Mouse (Mus musculus): ENCODE data around the gene Crocc2. TPM values are rescaled to one million over a fixed set of nuclear protein-coding genes. Genes with fewer than 3 reads are reported as not detected.
"Not testable (repeated sequence)": the region's sequence is repeated elsewhere in the genome, so short reads cannot be mapped to it uniquely, and the experiment has no call there.

Crocc2 gene
- polyA plus RNA-seq, 1 experiment from 2014 or later = 3.7 TPM

- peak; percentile 94 for DNase-seq
- 2% methylated on average over 44 of the region's 44 CpGs for WGBS
- H3K9ac ChIP-seq = peak overlapping the region; percentile 32; the same call in 1 of the 2 replicates
- H3K4me2 ChIP-seq = peak overlapping the region; percentile 63
- peak overlapping the region; percentile 26 for H3K4me3 ChIP-seq (ENCODE audit: low read depth, low read length)
- H3K27me3 ChIP-seq (ENCODE audit: insufficient read depth, low read length) = no peaks in the 10 kb centered on the region
- H3K36me3 ChIP-seq (ENCODE audit: insufficient read depth) = no peaks in the 10 kb centered on the region
- H3K4me1 ChIP-seq (ENCODE audit: insufficient read depth) = peaks cover 16% of the 10 kb centered on the region
- no peak for TF ChIP-seq CTCF (IDR thresholded peaks at IDR 0.05; ENCODE audit: low read depth)
- H3K9me3 ChIP-seq (ENCODE audit: low read depth, low read length) = no peaks in the 10 kb centered on the region
- peak; percentile 92 for ATAC-seq (ENCODE audit: insufficient read depth)
- H3K27ac ChIP-seq (ENCODE audit: low read depth) = peak overlapping the region; percentile 96
These were observed 8.2 kb downstream of the Crocc2 start for GRCm38 (mm10) chr1:93176525-93177332.

GRCm38 (mm10) chr1:93182281-93182680 is 13.8 kb downstream of the Crocc2 start:
- Histone ChIP-seq H3K36me3 (ENCODE audit: insufficient read depth) (no peaks in the 10 kb centered on the region), H3K9me3 (ENCODE audit: low read depth, low read length) (no peaks in the 10 kb centered on the region), H3K4me3 (ENCODE audit: low read depth, low read length) (no peak overlapping the region), H3K9ac (no peak overlapping the region), H3K4me2 (no peak overlapping the region), H3K27ac (ENCODE audit: low read depth) (no peak overlapping the region), H3K27me3 (ENCODE audit: insufficient read depth, low read length) (no peaks in the 10 kb centered on the region), H3K4me1 (ENCODE audit: insufficient read depth) (peaks cover 6% of the 10 kb centered on the region)
- no peak for TF ChIP-seq CTCF (IDR thresholded peaks at IDR 0.05; ENCODE audit: low read depth)
- no peak for DNase-seq
- ATAC-seq (ENCODE audit: insufficient read depth) = no peak
- 87% methylated on average over 7 of the region's 7 CpGs for WGBS

GRCm38 (mm10) chr1:93184071-93184828 is 15.7 kb downstream of the Crocc2 start:
- no peak for TF ChIP-seq CTCF (IDR thresholded peaks at IDR 0.05; ENCODE audit: low read depth)
- H3K9me3 ChIP-seq (ENCODE audit: low read depth, low read length) = no peaks in the 10 kb centered on the region
- WGBS = 76% methylated on average over 14 of the region's 14 CpGs
- H3K4me1 ChIP-seq (ENCODE audit: insufficient read depth) = no peaks in the 10 kb centered on the region
- ATAC-seq (ENCODE audit: insufficient read depth) = no peak
- H3K36me3 ChIP-seq (ENCODE audit: insufficient read depth) = no peaks in the 10 kb centered on the region
- H3K4me3 ChIP-seq (ENCODE audit: low read depth, low read length) = no peak overlapping the region
- no peak overlapping the region for H3K4me2 ChIP-seq
- no peak overlapping the region for H3K9ac ChIP-seq
- no peak overlapping the region for H3K27ac ChIP-seq (ENCODE audit: low read depth)
- DNase-seq = no peak
- no peaks in the 10 kb centered on the region for H3K27me3 ChIP-seq (ENCODE audit: insufficient read depth, low read length)

GRCm38 (mm10) chr1:93190726-93191305 is 22.3 kb downstream of the Crocc2 start:
- Histone ChIP-seq H3K4me2 (no peak overlapping the region), H3K9me3 (ENCODE audit: low read depth, low read length) (no peaks in the 10 kb centered on the region), H3K4me1 (ENCODE audit: insufficient read depth) (no peaks in the 10 kb centered on the region), H3K27ac (ENCODE audit: low read depth) (no peak overlapping the region), H3K9ac (no peak overlapping the region), H3K36me3 (ENCODE audit: insufficient read depth) (no peaks in the 10 kb centered on the region), H3K27me3 (ENCODE audit: insufficient read depth, low read length) (no peaks in the 10 kb centered on the region), H3K4me3 (ENCODE audit: low read depth, low read length) (no peak overlapping the region)
- TF ChIP-seq CTCF (IDR thresholded peaks at IDR 0.05; ENCODE audit: low read depth) = no peak
- WGBS = 18% methylated on average over 10 of the region's 17 CpGs
- DNase-seq (no peak), ATAC-seq (ENCODE audit: insufficient read depth) (no peak)

GRCm38 (mm10) chr1:93194961-93195360 is 26.4 kb downstream of the Crocc2 start:
- DNase-seq (no peak), ATAC-seq (ENCODE audit: insufficient read depth) (no peak)
- H3K4me3 ChIP-seq (ENCODE audit: low read depth, low read length) = no peak overlapping the region
- H3K4me2 ChIP-seq = no peak overlapping the region
- WGBS = 82% methylated on average over 3 of the region's 3 CpGs
- H3K9ac ChIP-seq = no peak overlapping the region
- H3K27ac ChIP-seq (ENCODE audit: low read depth) = no peak overlapping the region
- H3K27me3 ChIP-seq (ENCODE audit: insufficient read depth, low read length) = no peaks in the 10 kb centered on the region
- no peaks in the 10 kb centered on the region for H3K9me3 ChIP-seq (ENCODE audit: low read depth, low read length)
- no peaks in the 10 kb centered on the region for H3K4me1 ChIP-seq (ENCODE audit: insufficient read depth)
- H3K36me3 ChIP-seq (ENCODE audit: insufficient read depth) = no peaks in the 10 kb centered on the region
- TF ChIP-seq CTCF (IDR thresholded peaks at IDR 0.05; ENCODE audit: low read depth) = no peak

- not testable (repeated sequence) for H3K27me3 ChIP-seq (ENCODE audit: insufficient read depth, low read length); H3K4me3 ChIP-seq (ENCODE audit: low read depth, low read length); ATAC-seq (ENCODE audit: insufficient read depth); DNase-seq; H3K9ac ChIP-seq; H3K27ac ChIP-seq (ENCODE audit: low read depth); H3K36me3 ChIP-seq (ENCODE audit: insufficient read depth); H3K4me1 ChIP-seq (ENCODE audit: insufficient read depth); H3K4me2 ChIP-seq; H3K9me3 ChIP-seq (ENCODE audit: low read depth, low read length)
- 83% methylated on average over 2 of the region's 2 CpGs for WGBS
These were observed 28.9 kb downstream of the Crocc2 start for GRCm38 (mm10) chr1:93197454-93197853.

- ATAC-seq (ENCODE audit: insufficient read depth) (no peak), DNase-seq (no peak)
- whole genome bisulfite sequencing = 86% methylated on average over 3 of the region's 3 CpGs
- Histone ChIP-seq H3K27me3 (ENCODE audit: insufficient read depth, low read length) (no peaks in the 10 kb centered on the region), H3K4me1 (ENCODE audit: insufficient read depth) (no peaks in the 10 kb centered on the region), H3K27ac (ENCODE audit: low read depth) (no peak overlapping the region), H3K9ac (no peak overlapping the region), H3K4me3 (ENCODE audit: low read depth, low read length) (no peak overlapping the region), H3K4me2 (no peak overlapping the region), H3K36me3 (ENCODE audit: insufficient read depth) (no peaks in the 10 kb centered on the region), H3K9me3 (ENCODE audit: low read depth, low read length) (no peaks in the 10 kb centered on the region)
- no peak for TF ChIP-seq CTCF (IDR thresholded peaks at IDR 0.05; ENCODE audit: low read depth)
These were observed 29.4 kb downstream of the Crocc2 start for GRCm38 (mm10) chr1:93197916-93198315.

All from lung, embryonic 14.5 days (tissue).